In genomic region chr3:102135389-102136113, GRCm38 (mm10) we compare ENCODE assay signal across 8 mouse cellular contexts. TPM values are rescaled to one million over a fixed set of nuclear protein-coding genes. Genes with fewer than 3 reads are reported as not detected.
DNase-seq lines count a peak whose midpoint lies in the region; ATAC-seq and TF ChIP-seq lines count a peak whose summit lies in the region.

No protein-coding gene starts in this region.

- TF ChIP-seq CTCF in Patski (IDR thresholded peaks at IDR 0.05) = no peak
- TF ChIP-seq CTCF in lung, postnatal 0 days (IDR thresholded peaks at IDR 0.05) = no peak

- POLR2A ChIA-PET in Patski (lab: Charles Lee) = interaction anchor here (0.6 to 1.2 kb wide), 3 partner anchors 11 to 187 kb away, joined by 3 to 14 read pairs (median 5); no protein-coding TSS in a partner anchor

- in situ Hi-C loops in Patski (cut with MboI; ENCODE audit: low pct_unique_long_range_greater_than_20kb) = no loop called here

- intact Hi-C loops in heart, postnatal 36 days (cut with DNase I) = no loop called here
- intact Hi-C loops in left cerebral cortex, postnatal 4 days (cut with DNase I) = no loop called here

- no peak overlapping the region; the same call in 1 of the 2 replicates for H3K4me2 ChIP-seq in heart, embryonic 13.5 days
- H3K4me2 ChIP-seq in intestine, embryonic 16.5 days (ENCODE audit: low read depth, low read length) = no peak overlapping the region
- H3K4me2 ChIP-seq in lung, postnatal 0 days (replicated peaks; ENCODE audit: low read depth, low read length) = 0 out of 2 replicates have a peak overlapping the region, but pooled peaks have one; percentile 8

- H3K27me3 ChIP-seq in heart, embryonic 13.5 days (replicated peaks) = no peaks in the 10 kb centered on the region
- H3K27me3 ChIP-seq in Patski = no peaks in the 10 kb centered on the region
- no peaks in the 10 kb centered on the region for H3K27me3 ChIP-seq in intestine, embryonic 16.5 days (replicated peaks; ENCODE audit: control insufficient read depth, insufficient read depth, low read length)
- no peaks in the 10 kb centered on the region for H3K27me3 ChIP-seq in lung, postnatal 0 days (replicated peaks; ENCODE audit: insufficient read depth, low read length)

- CTCF ChIA-PET in Patski (lab: Charles Lee) = interaction anchor here (0.7 to 1.3 kb wide), 5 partner anchors 9 to 25 kb away, joined by 3 to 4 read pairs (median 3); no protein-coding TSS in a partner anchor

- H3K4me3 ChIP-seq in heart, embryonic 13.5 days = no peak overlapping the region
- no peak overlapping the region for H3K4me3 ChIP-seq in intestine, embryonic 16.5 days (ENCODE audit: low read length)
- no peak overlapping the region for H3K4me3 ChIP-seq in lung, postnatal 0 days (ENCODE audit: low read depth, low read length)

- no peak for DNase-seq in heart, postnatal 36 days
- DNase-seq in Patski (ENCODE audit: low read depth, low spot score) = no peak
- peak; percentile 79 for DNase-seq in lung, postnatal 0 days (ENCODE audit: low spot score)
- no peak for DNase-seq in cerebellum, postnatal 14 days
- DNase-seq in layer of hippocampus, postnatal 25 days (ENCODE audit: extremely low spot score in 1 of 2, low spot score in 1 of 2) = no peak
- no peak for DNase-seq in left cerebral cortex, postnatal 4 days

- no peaks in the 10 kb centered on the region for H3K9me3 ChIP-seq in heart, embryonic 13.5 days
- H3K9me3 ChIP-seq in intestine, embryonic 16.5 days (ENCODE audit: control insufficient read depth, low read length) = no peaks in the 10 kb centered on the region
- no peaks in the 10 kb centered on the region for H3K9me3 ChIP-seq in lung, postnatal 0 days (ENCODE audit: low read length)

- H3K27ac ChIP-seq in heart, embryonic 13.5 days (replicated peaks) = peak overlapping the region; percentile 48
- H3K27ac ChIP-seq in intestine, embryonic 16.5 days (ENCODE audit: low read length) = 0 out of 2 replicates have a peak overlapping the region, but pooled peaks have one; percentile 12
- H3K27ac ChIP-seq in lung, postnatal 0 days (ENCODE audit: low read length) = 0 out of 2 replicates have a peak overlapping the region, but pooled peaks have one; percentile 14

- H3K4me1 ChIP-seq in heart, embryonic 13.5 days = peaks cover 22% of the 10 kb centered on the region
- H3K4me1 ChIP-seq in intestine, embryonic 16.5 days (ENCODE audit: control insufficient read depth, insufficient read depth, low read length) = peaks cover 7% of the 10 kb centered on the region; the same call in 1 of the 2 replicates
- H3K4me1 ChIP-seq in lung, postnatal 0 days (ENCODE audit: insufficient read depth, low read depth, low read length) = no peaks in the 10 kb centered on the region; the same call in 1 of the 2 replicates

- peaks cover 12% of the 10 kb centered on the region for H3K36me3 ChIP-seq in heart, embryonic 13.5 days
- no peaks in the 10 kb centered on the region for H3K36me3 ChIP-seq in intestine, embryonic 16.5 days (ENCODE audit: control insufficient read depth, insufficient read depth, low read length)
- no peaks in the 10 kb centered on the region for H3K36me3 ChIP-seq in lung, postnatal 0 days (ENCODE audit: insufficient read depth, low read length)

- WGBS in heart, embryonic 13.5 days = 22% methylated on average over 10 of the region's 10 CpGs
- WGBS in intestine, embryonic 16.5 days = 23% methylated on average over 10 of the region's 10 CpGs
- WGBS in lung, postnatal 0 days = 15% methylated on average over 10 of the region's 10 CpGs

- TF ChIP-seq EP300 in lung, postnatal 0 days (IDR thresholded peaks at IDR 0.05) = peak; percentile 39; the same call in 1 of the 2 replicates

- no peak; the same call in 1 of the 2 replicates for ATAC-seq in heart, embryonic 13.5 days (ENCODE audit: extremely low read depth, insufficient number of reproducible peaks, low FRiP score, low TSS enrichment)
- ATAC-seq in Patski = peak; percentile 83
- ATAC-seq in intestine, embryonic 16.5 days = peak; percentile 81
- ATAC-seq in lung, postnatal 0 days = peak; percentile 89

- H3K9ac ChIP-seq in heart, embryonic 13.5 days = peak overlapping the region; percentile 56; the same call in 1 of the 2 replicates
- H3K9ac ChIP-seq in intestine, embryonic 16.5 days (ENCODE audit: low read depth, low read length) = 0 out of 2 replicates have a peak overlapping the region, but pooled peaks have one; percentile 0
- no peak overlapping the region for H3K9ac ChIP-seq in lung, postnatal 0 days (replicated peaks; ENCODE audit: low read depth)

RNA-seq across cellular contexts. Expression of gene Casq2, which starts 49.3 kb away (rescaled TPM):
- 196 and 217 TPM in 2 replicates for polyA plus RNA-seq in heart, embryonic 13.5 days (2015; fragmentation: Nextera tagmentation; extraction: Ambion mirVana)
- total RNA-seq in heart, postnatal 36 days (2021) = 1,000 to 10,000 TPM in 1 of 2 experiments, 100 to 1,000 TPM in 1; 876 to 1,038 TPM
- polyA plus RNA-seq in Patski (2021) = 0.17 TPM
- polyA plus RNA-seq in intestine, embryonic 16.5 days (2015; fragmentation: Nextera tagmentation; extraction: Ambion mirVana) = 2.1 and 2.2 TPM in 2 replicates
- 7.0 and 9.0 TPM in 2 replicates for polyA plus RNA-seq in lung, postnatal 0 days (2015; fragmentation: Nextera tagmentation; extraction: Ambion mirVana)
- 1 to 10 TPM in 1 of 2 experiments, under 1 TPM in 1; 0.91 to 1.3 TPM for total RNA-seq in layer of hippocampus, postnatal 25 days (2021)
- under 1 TPM; 0.44 to 0.89 TPM for total RNA-seq in left cerebral cortex, postnatal 4 days (2021)

Comparison
In these comparisons a context has a peak if more than half of its experiments do, and no peak if none do; other contexts are left out.
1. RNA of gene Casq2, which starts 49.3 kb away (polyA plus RNA-seq): 196 to 217 TPM in heart, embryonic 13.5 days; 7.0 to 9.0 TPM in lung, postnatal 0 days, 2.1 to 2.2 TPM in intestine, embryonic 16.5 days and 0.17 TPM in Patski (single experiment); every median in the first group is over 10 times any median in the second.
2. Peak in every context shown above with its lines, with median percentiles within 50 percentile points of each other: H3K27ac ChIP-seq.